Mouse (Mus musculus) kidney, postnatal 14 days (tissue): ENCODE data around the gene Fam155a.
"Not testable (repeated sequence)": the region's sequence is repeated elsewhere in the genome, so short reads cannot be mapped to it uniquely, and the experiment has no call there.

Source experiments
- DNase-seq: peaks from one replicate; pipeline ENCODE4 v3.0.0; 2022; ENCODE audit warnings: mixed read lengths

Gene Fam155a

GRCm38 (mm10) chr8:9770999-9771605 lies at the start of gene Fam155a:
Gene Fam155a, minus strand, starts transcription at chr8:9771161.
- no peak for DNase-seq

- no peak for DNase-seq
Measured at GRCm38 (mm10) chr8:9813273-9813946, 42.4 kb upstream of the Fam155a start.

GRCm38 (mm10) chr8:9810955-9811530 lies 40.1 kb upstream of the Fam155a start:
- DNase-seq: no peak

- DNase-seq: no peak
Measured at GRCm38 (mm10) chr8:9808596-9808995, 37.6 kb upstream of the Fam155a start.

- no peak for DNase-seq
Measured at GRCm38 (mm10) chr8:9805676-9806075, 34.7 kb upstream of the Fam155a start.

- not testable (repeated sequence) for DNase-seq
Measured at GRCm38 (mm10) chr8:9800346-9800745, 29.4 kb upstream of the Fam155a start.

- no peak for DNase-seq
Measured at GRCm38 (mm10) chr8:9799923-9800322, 29.0 kb upstream of the Fam155a start.

- no peak for DNase-seq
Measured at GRCm38 (mm10) chr8:9797514-9797913, 26.6 kb upstream of the Fam155a start.

- DNase-seq: no peak
Measured at GRCm38 (mm10) chr8:9795724-9796123, 24.8 kb upstream of the Fam155a start.

- DNase-seq: no peak
Measured at GRCm38 (mm10) chr8:9793351-9793750, 22.4 kb upstream of the Fam155a start.

- no peak for DNase-seq
Measured at GRCm38 (mm10) chr8:9780332-9780731, 9.4 kb upstream of the Fam155a start.

GRCm38 (mm10) chr8:9778148-9778547 lies 7.2 kb upstream of the Fam155a start:
- no peak for DNase-seq

- DNase-seq: no peak
Measured at GRCm38 (mm10) chr8:9776818-9777217, 5.9 kb upstream of the Fam155a start.

GRCm38 (mm10) chr8:9772519-9772840 lies 1.5 kb upstream of the Fam155a start:
- no peak for DNase-seq

- DNase-seq: no peak
Measured at GRCm38 (mm10) chr8:9771606-9772518, 901 bp upstream of the Fam155a start.

GRCm38 (mm10) chr8:9770261-9770998 lies 531 bp downstream of the Fam155a start:
- DNase-seq: no peak

GRCm38 (mm10) chr8:9769061-9769460 lies 1.9 kb downstream of the Fam155a start:
- peak; percentile 59 for DNase-seq

GRCm38 (mm10) chr8:9735169-9735568 lies 35.8 kb downstream of the Fam155a start:
- no peak for DNase-seq

GRCm38 (mm10) chr8:9709791-9710190 lies 61.2 kb downstream of the Fam155a start:
- no peak for DNase-seq

- no peak for DNase-seq
Measured at GRCm38 (mm10) chr8:9707433-9707832, 63.5 kb downstream of the Fam155a start.

- no peak for DNase-seq
Measured at GRCm38 (mm10) chr8:9694794-9695193, 76.2 kb downstream of the Fam155a start.

GRCm38 (mm10) chr8:9692370-9692769 lies 78.6 kb downstream of the Fam155a start:
- no peak for DNase-seq

- DNase-seq: not testable (repeated sequence)
Measured at GRCm38 (mm10) chr8:9660014-9660413, 110.9 kb downstream of the Fam155a start.
